Mouse (Mus musculus): ENCODE measurements around the gene Neil1. TPM values are rescaled to one million over a fixed set of nuclear protein-coding genes. Genes with fewer than 3 reads are reported as not detected.

Neil1 gene
- total and polyA plus RNA-seq, 2 experiments, result 4.0 to 7.2 TPM

DNA sequence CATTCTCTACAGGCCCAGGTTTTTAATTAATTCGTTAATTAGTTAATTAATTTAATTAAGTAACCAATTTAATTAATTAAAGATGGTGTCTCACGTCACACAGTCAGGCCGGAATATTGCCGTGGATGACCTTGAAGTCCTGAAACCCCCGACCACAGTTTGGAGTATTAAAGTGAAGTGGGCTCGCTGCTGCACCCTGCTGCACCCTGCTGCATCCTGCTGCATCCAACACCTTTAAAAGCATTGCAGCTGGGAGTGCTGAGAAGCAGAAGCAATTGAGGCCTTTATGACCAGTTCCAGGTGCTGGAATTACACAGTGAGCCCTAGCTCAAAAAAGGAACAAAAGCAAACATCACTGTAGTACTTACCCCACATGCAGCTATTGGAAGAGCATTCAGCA is 4.2 kb upstream of the Neil1 start:
- no peaks in the 10 kb centered on the region for H3K79me2 ChIP-seq (ENCODE audit: control insufficient read depth, insufficient read depth, low read length)
- 73% methylated on average over 6 of the region's 6 CpGs for WGBS
- no peaks in the 10 kb centered on the region for H3K27me3 ChIP-seq (ENCODE audit: control insufficient read depth, insufficient read depth, low read length)
- no peak for TF ChIP-seq CTCF (IDR thresholded peaks at IDR 0.05; ENCODE audit: low read depth, low read length)
- TF ChIP-seq POLR2A (IDR thresholded peaks at IDR 0.05; ENCODE audit: extremely low read depth, insufficient read depth, low read length), result no peak
- DNase-seq (ENCODE audit: extremely low read depth, low read depth, low spot score), result no peak
- no peak overlapping the region for H3K27ac ChIP-seq (replicated peaks; ENCODE audit: insufficient read depth, low read depth, low read length)
- peaks cover 5% of the 10 kb centered on the region; the same call in 1 of the 2 replicates for H3K4me1 ChIP-seq (ENCODE audit: control insufficient read depth, insufficient read depth, low read length)
- no peaks in the 10 kb centered on the region for H3K36me3 ChIP-seq (ENCODE audit: control insufficient read depth, insufficient read depth, low read length)
- no peak overlapping the region for H3K4me3 ChIP-seq (ENCODE audit: insufficient read depth, low read depth, low read length)
- H3K9ac ChIP-seq (ENCODE audit: low read depth, low read length), result no peak overlapping the region

DNA sequence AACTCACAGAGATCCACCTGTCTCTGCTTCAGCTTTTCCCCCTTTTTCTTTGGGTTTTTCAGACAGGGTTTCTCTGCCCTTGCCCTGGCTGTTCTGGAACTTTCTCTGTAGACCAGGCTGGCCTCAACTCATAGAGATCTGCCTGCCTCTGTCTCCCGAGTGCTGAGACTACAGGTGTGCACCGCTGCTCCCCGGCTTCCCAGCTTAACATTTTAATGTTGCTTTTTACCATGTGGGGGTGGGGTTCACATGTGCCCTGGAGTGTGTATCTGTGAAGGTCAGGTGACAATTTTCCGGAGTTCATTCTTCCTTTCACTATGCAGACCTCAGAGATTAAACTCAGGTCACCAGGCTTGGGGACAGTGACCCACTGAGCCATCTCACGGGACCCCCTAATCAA is 2.1 kb upstream of the Neil1 start:
- no peak for DNase-seq (ENCODE audit: extremely low read depth, low read depth, low spot score)
- H3K27me3 ChIP-seq (ENCODE audit: control insufficient read depth, insufficient read depth, low read length), result no peaks in the 10 kb centered on the region
- peaks cover 7% of the 10 kb centered on the region; the same call in 1 of the 2 replicates for H3K4me1 ChIP-seq (ENCODE audit: control insufficient read depth, insufficient read depth, low read length)
- H3K79me2 ChIP-seq (ENCODE audit: control insufficient read depth, insufficient read depth, low read length), result no peaks in the 10 kb centered on the region
- H3K9ac ChIP-seq (ENCODE audit: low read depth, low read length), result no peak overlapping the region
- H3K4me3 ChIP-seq (ENCODE audit: insufficient read depth, low read depth, low read length), result no peak overlapping the region
- TF ChIP-seq CTCF (IDR thresholded peaks at IDR 0.05; ENCODE audit: low read depth, low read length) (no peak), POLR2A (IDR thresholded peaks at IDR 0.05; ENCODE audit: extremely low read depth, insufficient read depth, low read length) (no peak)
- no peak overlapping the region for H3K27ac ChIP-seq (replicated peaks; ENCODE audit: insufficient read depth, low read depth, low read length)
- 77% methylated on average over 5 of the region's 5 CpGs for WGBS
- no peaks in the 10 kb centered on the region for H3K36me3 ChIP-seq (ENCODE audit: control insufficient read depth, insufficient read depth, low read length)

GRCm38 (mm10) chr9:57149021-57149420 is 916 bp upstream of the Neil1 start:
- peak overlapping the region; percentile 84; the same call in 1 of the 2 replicates for H3K27ac ChIP-seq (replicated peaks; ENCODE audit: insufficient read depth, low read depth, low read length)

GRCm38 (mm10) chr9:57147205-57148143 is 631 bp downstream of the Neil1 start:
- Histone ChIP-seq H3K4me3 (ENCODE audit: insufficient read depth, low read depth, low read length) (peak overlapping the region; percentile 58), H3K27ac (replicated peaks; ENCODE audit: insufficient read depth, low read depth, low read length) (peak overlapping the region; percentile 84), H3K27me3 (ENCODE audit: control insufficient read depth, insufficient read depth, low read length) (no peaks in the 10 kb centered on the region), H3K79me2 (ENCODE audit: control insufficient read depth, insufficient read depth, low read length) (no peaks in the 10 kb centered on the region), H3K36me3 (ENCODE audit: control insufficient read depth, insufficient read depth, low read length) (no peaks in the 10 kb centered on the region), H3K4me1 (ENCODE audit: control insufficient read depth, insufficient read depth, low read length) (peaks cover 7% of the 10 kb centered on the region; the same call in 1 of the 2 replicates), H3K9ac (ENCODE audit: low read depth, low read length) (peak overlapping the region; percentile 74)
- TF ChIP-seq CTCF (IDR thresholded peaks at IDR 0.05; ENCODE audit: low read depth, low read length), result no peak
- 7% methylated on average over 19 of the region's 19 CpGs for WGBS
- DNase-seq (ENCODE audit: extremely low read depth, low read depth, low spot score), result peak; percentile 23

More at GRCm38 (mm10) chr9:57149021-57149420, 916 bp upstream of the Neil1 start:
- 82% methylated on average over 6 of the region's 6 CpGs for WGBS
- Histone ChIP-seq H3K36me3 (ENCODE audit: control insufficient read depth, insufficient read depth, low read length) (no peaks in the 10 kb centered on the region), H3K27me3 (ENCODE audit: control insufficient read depth, insufficient read depth, low read length) (no peaks in the 10 kb centered on the region), H3K4me3 (ENCODE audit: insufficient read depth, low read depth, low read length) (peak overlapping the region; percentile 58; the same call in 1 of the 2 replicates), H3K79me2 (ENCODE audit: control insufficient read depth, insufficient read depth, low read length) (no peaks in the 10 kb centered on the region), H3K9ac (ENCODE audit: low read depth, low read length) (no peak overlapping the region), H3K4me1 (ENCODE audit: control insufficient read depth, insufficient read depth, low read length) (peaks cover 7% of the 10 kb centered on the region; the same call in 1 of the 2 replicates)
- peak; percentile 16 for DNase-seq (ENCODE audit: extremely low read depth, low read depth, low spot score)
- TF ChIP-seq CTCF (IDR thresholded peaks at IDR 0.05; ENCODE audit: low read depth, low read length), result no peak
- TF ChIP-seq POLR2A (IDR thresholded peaks at IDR 0.05; ENCODE audit: extremely low read depth, insufficient read depth, low read length), result no peak

DNA sequence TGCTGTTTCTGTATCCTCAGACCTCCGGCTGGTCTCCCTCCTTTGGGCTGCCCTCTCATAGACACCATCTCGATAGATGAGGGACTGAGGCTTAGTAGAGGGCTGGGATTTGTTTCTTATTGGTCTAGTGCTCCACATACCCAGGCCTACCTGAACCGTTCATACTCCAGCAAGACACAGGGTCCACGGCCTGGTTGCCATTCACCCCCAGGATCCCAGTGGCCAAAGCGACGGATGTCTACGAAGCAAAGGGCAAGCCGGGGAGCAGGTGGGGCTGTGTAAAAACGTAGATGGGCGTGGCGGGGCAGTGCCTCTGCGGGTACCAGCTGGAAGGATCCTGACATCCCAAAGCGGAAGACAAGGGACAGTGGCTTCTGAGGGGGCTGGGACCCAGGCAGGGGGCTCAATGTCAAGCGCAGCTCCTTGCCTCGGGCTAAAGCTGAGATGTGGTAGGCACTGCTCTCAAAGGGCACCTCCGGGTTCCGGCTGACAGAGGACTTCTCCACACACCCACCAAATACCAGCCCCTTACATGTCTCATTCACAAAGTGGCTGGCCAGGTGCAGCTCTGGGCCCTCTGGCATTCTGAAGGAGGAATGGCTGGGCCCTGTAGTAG is 1.5 kb downstream of the Neil1 start:
- no peak overlapping the region for H3K9ac ChIP-seq (ENCODE audit: low read depth, low read length)
- no peak for DNase-seq (ENCODE audit: extremely low read depth, low read depth, low spot score)

More for the DNA sequence above, 1.5 kb downstream of the Neil1 start:
- H3K27ac ChIP-seq (replicated peaks; ENCODE audit: insufficient read depth, low read depth, low read length), result no peak overlapping the region
- TF ChIP-seq CTCF (IDR thresholded peaks at IDR 0.05; ENCODE audit: low read depth, low read length), result no peak
- TF ChIP-seq POLR2A (IDR thresholded peaks at IDR 0.05; ENCODE audit: extremely low read depth, insufficient read depth, low read length), result no peak
- H3K4me3 ChIP-seq (ENCODE audit: insufficient read depth, low read depth, low read length), result no peak overlapping the region
- H3K79me2 ChIP-seq (ENCODE audit: control insufficient read depth, insufficient read depth, low read length), result no peaks in the 10 kb centered on the region
- 92% methylated on average over 17 of the region's 17 CpGs for WGBS
- H3K27me3 ChIP-seq (ENCODE audit: control insufficient read depth, insufficient read depth, low read length), result no peaks in the 10 kb centered on the region
- H3K4me1 ChIP-seq (ENCODE audit: control insufficient read depth, insufficient read depth, low read length), result peaks cover 7% of the 10 kb centered on the region; the same call in 1 of the 2 replicates
- no peaks in the 10 kb centered on the region; the same call in 1 of the 2 replicates for H3K36me3 ChIP-seq (ENCODE audit: control insufficient read depth, insufficient read depth, low read length)

Measured in liver, adult 2 months (tissue).